Mouse (Mus musculus): ENCODE results near the gene Gabrb1.

GRCm38 (mm10) chr5:71986983-71987398 is 329.1 kb downstream of the Gabrb1 start:
- no peak for TF ChIP-seq HCFC1 (IDR thresholded peaks at IDR 0.05; ENCODE audit: borderline replicate concordance, insufficient read depth, low read length)
- TF ChIP-seq MAFK (IDR thresholded peaks at IDR 0.05; ENCODE audit: insufficient read depth, low read depth, low read length) = no peak
- TF ChIP-seq ZNF384 (IDR thresholded peaks at IDR 0.05; ENCODE audit: low read depth, low read length) = no peak
- no peak for TF ChIP-seq ZC3H11A (IDR thresholded peaks at IDR 0.05; ENCODE audit: borderline replicate concordance, low read depth, low read length)
- no peak for TF ChIP-seq CHD2 (IDR thresholded peaks at IDR 0.05; ENCODE audit: low read depth, low read length)

Data from ES-E14 (cell line).